Mouse (Mus musculus): ENCODE data around the gene Cd5l. TPM values are rescaled to one million over a fixed set of nuclear protein-coding genes. Genes with fewer than 3 reads are reported as not detected.
"Not testable (repeated sequence)": the region's sequence is repeated elsewhere in the genome, so short reads cannot be mapped to it uniquely, and the experiment has no call there.

The Cd5l gene
- total RNA-seq (2017): 0.29 and 0.37 TPM in 2 replicates

- no peak for ATAC-seq (replicated peaks; ENCODE audit: low read depth, poor library complexity, severe bottlenecking)
Observed at GRCm38 (mm10) chr3:87357581-87357980, at the start of gene Cd5l. TSS of gene Cd5l (plus strand) at chr3:87357881.

DNA sequence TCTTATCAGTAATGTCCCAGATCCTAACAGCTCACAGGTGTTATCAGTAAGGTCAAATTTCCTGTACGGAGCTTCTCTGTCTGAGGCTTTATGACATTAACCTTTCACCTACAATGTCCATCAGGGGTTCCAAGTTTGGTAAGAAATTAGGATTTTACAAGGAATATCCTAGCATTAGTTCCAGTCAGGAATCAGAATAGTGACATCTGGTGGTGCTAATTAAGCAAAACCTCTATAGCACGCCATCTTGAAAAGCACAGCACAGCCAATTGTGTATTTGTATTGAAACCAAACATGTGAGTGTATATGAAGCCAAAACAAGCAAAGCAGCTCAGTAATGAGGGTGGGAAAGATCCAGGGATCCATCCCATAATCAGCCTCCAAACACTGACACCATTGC is 47.8 kb upstream of the Cd5l start:
- ATAC-seq (replicated peaks; ENCODE audit: low read depth, poor library complexity, severe bottlenecking): no peak

GRCm38 (mm10) chr3:87322557-87322956 is 35.1 kb upstream of the Cd5l start:
- ATAC-seq (replicated peaks; ENCODE audit: low read depth, poor library complexity, severe bottlenecking): 0 out of 2 replicates have a peak, but pooled peaks have one; percentile 39

DNA sequence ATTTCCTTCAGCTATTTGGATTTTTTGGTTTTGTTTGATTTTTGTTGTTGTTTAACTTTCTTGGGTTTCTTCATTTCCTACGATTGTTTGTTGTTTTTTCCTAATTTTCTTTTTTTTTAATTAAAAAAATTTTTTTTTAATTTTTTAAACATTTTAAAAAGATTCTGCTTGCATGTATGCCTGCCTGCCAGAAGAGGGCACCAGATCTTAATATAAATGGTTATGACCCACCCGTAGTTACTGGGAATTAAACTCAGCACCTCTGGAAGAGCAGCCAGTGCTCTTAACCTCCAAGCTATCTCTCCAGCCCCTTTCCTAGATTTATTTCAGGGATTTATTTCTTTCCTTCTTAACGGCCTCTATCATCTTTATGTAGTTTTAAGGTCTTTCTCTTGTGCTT is 33.9 kb upstream of the Cd5l start:
- ATAC-seq (replicated peaks; ENCODE audit: low read depth, poor library complexity, severe bottlenecking): no peak

DNA sequence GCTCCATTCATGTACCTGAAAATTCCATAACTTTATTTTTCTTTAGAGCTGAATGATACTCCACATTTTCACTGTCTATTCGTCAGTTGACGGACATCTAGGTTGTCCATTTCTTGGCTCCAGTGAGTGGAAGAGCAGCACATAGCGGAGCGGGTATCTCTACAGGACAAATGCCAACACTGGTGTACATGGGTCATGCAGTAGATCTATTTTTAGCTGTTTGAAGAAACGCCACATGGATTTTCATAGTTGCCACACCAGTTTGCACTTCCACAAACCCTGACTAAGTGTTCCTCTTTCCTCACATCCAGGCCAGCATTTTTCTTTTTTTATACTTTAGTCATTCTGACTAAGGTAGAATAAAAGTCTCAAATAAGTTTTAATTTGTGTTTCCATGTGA is 19.8 kb upstream of the Cd5l start:
- ATAC-seq (replicated peaks; ENCODE audit: low read depth, poor library complexity, severe bottlenecking): no peak

DNA sequence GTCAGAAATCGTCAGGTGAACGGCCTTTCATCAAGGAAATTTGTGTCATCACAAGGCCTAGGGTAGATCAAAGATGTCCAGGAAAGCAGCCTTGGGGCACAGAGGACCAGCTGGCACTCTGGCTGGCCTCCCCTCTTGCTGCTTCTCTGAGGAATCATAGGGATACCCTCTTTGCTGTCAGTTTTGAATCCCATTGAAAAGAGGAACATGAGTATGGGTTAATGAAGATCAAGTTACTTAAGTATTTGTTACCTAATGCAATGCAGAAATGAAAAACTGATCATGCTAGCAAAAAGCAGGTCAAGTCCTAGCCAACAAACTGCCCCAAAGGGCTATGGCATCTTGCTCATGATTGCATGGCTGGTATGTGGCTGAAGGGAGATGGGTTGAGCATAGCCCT is 6.7 kb upstream of the Cd5l start:
- ATAC-seq (replicated peaks; ENCODE audit: low read depth, poor library complexity, severe bottlenecking): not testable (repeated sequence)

DNA sequence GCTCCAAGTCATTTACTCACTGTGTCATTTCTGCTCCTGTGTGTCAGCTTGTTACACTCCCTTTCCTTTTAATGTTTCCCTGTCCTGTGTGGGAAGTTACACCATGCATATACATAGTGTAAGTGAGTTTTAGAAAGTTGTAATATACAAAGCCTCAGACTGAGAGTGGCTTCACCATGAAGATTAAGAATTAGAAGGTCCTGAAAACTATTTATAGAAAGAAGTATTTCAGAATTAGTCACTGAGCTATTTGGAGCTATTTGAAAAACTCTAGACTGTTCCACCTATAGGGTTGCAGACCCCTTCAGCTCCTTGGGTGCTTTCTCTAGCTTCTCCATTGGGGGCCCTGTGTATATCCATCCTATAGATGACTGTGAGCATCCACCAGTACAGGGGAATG is 1.5 kb downstream of the Cd5l start:
- ATAC-seq (replicated peaks; ENCODE audit: low read depth, poor library complexity, severe bottlenecking): no peak

GRCm38 (mm10) chr3:87360466-87360865 is 2.8 kb downstream of the Cd5l start:
- no peak for ATAC-seq (replicated peaks; ENCODE audit: low read depth, poor library complexity, severe bottlenecking)

- ATAC-seq (replicated peaks; ENCODE audit: low read depth, poor library complexity, severe bottlenecking): no peak
Observed at GRCm38 (mm10) chr3:87365691-87366090, 8.0 kb downstream of the Cd5l start.

GRCm38 (mm10) chr3:87367511-87367910 is 9.8 kb downstream of the Cd5l start:
- no peak for ATAC-seq (replicated peaks; ENCODE audit: low read depth, poor library complexity, severe bottlenecking)

- ATAC-seq (replicated peaks; ENCODE audit: low read depth, poor library complexity, severe bottlenecking): peak; percentile 56; the same call in 1 of the 2 replicates
Observed at GRCm38 (mm10) chr3:87369181-87369580, 11.5 kb downstream of the Cd5l start.

DNA sequence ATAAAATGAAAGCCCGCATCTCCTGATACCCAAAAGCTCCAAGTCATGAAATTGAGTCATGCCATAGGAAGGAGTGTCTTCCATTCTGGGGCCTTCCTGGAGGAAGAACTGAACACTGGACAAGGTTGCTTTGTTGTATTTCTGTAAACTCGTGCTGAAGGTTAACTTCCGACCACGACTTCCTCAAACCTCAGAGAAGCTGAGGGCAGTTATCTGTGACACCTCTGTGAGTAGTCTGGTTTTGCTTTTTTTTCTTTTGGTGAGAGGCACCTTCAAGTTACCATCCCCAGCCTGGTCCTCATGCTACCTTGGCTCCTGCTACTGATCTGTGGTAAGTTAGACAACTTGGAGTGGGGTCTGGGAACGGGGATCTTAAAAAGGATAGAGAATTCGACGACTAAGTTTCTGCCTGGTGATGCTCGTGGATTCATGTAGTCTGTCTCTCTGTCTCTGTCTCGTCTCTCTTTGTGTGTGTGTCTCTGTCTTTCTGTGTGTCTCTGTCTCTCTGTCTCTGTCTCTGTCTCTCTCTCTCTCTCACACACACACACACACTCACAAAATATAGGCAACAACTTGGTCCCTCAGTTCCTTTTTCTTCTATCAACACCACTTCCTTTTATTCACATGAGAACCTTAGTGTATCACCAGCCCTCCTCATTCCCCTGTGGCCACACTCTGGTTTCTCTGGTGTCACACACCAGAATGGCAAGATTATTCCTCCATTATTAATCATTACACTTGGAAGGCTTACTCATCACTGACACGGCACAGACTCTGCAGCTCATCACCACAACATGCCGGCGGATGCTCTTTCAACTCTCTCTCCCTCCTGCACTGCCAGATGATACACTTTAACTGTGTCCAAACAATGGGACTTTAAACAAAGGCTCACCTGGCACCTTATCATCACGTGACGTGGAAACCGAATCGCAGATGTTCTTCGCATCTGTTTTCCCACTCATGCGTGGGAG is 18.8 kb downstream of the Cd5l start, which contains the start of gene Fcrl1:
TSS of gene Fcrl1 (plus strand) at position 193 of the 971 bp plus-strand sequence.
- ATAC-seq (replicated peaks; ENCODE audit: low read depth, poor library complexity, severe bottlenecking): peak; percentile 90

DNA sequence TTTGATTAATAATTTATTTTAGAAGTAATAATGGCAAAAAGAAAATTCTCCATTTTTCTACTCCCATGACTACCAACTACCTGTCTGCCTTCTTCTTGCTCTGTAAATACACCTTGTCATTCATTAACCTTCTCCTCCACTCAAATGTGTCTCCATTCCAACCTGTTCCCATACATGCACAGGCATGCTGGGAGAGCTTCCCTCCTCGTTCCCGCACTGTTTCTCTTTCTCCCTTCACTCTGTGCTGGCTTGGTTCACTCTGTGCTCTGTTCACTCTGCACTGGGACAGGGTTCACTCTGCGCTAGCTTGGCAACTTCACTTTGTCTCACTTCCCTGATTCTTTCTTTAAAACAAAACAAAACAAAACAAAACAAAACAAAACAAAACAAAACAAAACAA is 19.5 kb downstream of the Cd5l start:
- ATAC-seq (replicated peaks; ENCODE audit: low read depth, poor library complexity, severe bottlenecking): no peak

GRCm38 (mm10) chr3:87377719-87378118 is 20.0 kb downstream of the Cd5l start:
- ATAC-seq (replicated peaks; ENCODE audit: low read depth, poor library complexity, severe bottlenecking): no peak

DNA sequence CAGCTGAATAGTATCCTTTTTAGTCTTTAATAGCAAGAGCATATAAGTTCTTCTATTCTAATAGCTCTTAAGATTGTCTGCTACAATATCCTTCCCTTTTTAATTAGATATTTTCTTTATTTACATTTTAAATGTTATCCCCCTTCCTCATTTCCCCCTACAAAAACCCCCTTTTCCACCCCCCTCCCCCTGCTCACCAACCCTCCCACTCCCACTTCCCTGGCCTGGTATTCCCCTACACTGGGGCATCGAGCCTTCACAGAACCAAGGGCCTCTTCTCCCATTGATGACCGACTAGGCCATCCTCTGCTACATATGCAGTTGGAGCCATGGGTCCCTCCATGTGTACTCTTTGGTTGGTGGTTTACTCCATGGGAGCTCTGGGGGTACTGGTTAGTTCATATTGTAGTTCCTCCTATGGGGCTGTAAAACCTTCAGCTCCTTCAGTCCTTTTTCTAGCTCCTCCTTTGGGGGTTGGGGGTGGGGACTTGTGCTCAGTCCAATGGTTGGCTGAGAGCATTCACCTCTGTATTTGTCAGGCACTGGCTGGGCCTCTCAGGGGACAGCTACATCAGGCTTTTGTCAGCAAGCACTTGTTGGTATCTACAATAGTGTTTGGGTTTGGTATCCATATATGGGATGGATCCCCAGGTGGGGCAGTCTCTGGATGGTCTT is 22.1 kb downstream of the Cd5l start:
- ATAC-seq (replicated peaks; ENCODE audit: low read depth, poor library complexity, severe bottlenecking): not testable (repeated sequence)

- peak; percentile 29; the same call in 1 of the 2 replicates for ATAC-seq (replicated peaks; ENCODE audit: low read depth, poor library complexity, severe bottlenecking)
Observed at GRCm38 (mm10) chr3:87381806-87382712, 24.4 kb downstream of the Cd5l start.

DNA sequence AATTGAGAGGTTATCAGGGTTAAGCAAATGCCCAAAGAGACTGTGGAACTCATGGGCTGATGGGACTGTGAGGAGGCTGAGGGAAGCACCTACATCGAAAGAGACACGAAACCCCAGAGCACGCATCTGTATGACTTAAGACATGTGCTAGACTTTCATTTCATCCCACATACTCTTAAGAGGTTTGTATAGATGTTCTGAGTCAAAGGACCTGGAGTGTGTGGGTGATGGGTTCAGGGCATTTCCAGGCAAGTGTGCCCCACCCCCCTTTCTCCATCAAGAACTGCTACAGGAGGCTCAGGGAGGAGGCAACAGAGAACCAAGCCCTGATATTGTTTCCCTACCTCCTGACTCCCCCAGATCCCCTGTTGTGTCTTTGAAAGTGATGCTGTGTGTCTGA is 25.6 kb downstream of the Cd5l start:
- ATAC-seq (replicated peaks; ENCODE audit: low read depth, poor library complexity, severe bottlenecking): no peak

DNA sequence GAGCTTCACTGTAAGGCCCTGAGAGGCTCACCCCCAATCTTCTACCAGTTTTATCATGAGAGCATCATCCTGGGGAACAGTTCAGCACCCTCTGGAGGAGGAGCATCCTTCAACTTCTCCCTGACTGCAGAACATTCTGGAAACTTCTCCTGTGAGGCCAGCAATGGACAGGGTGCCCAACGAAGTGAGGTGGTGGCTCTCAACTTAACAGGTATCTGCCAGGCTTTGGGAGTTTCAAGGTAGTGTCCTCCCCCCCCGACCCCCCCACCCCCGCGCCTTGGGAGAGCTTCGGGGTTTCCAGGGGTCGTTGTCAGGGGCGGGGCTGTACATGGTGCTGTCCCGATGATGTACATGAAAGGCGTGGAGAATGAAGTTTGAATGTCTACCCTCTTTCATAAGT is 27.4 kb downstream of the Cd5l start:
- ATAC-seq (replicated peaks; ENCODE audit: low read depth, poor library complexity, severe bottlenecking): no peak

- no peak for ATAC-seq (replicated peaks; ENCODE audit: low read depth, poor library complexity, severe bottlenecking)
Observed at GRCm38 (mm10) chr3:87390935-87391334, 33.3 kb downstream of the Cd5l start.

DNA sequence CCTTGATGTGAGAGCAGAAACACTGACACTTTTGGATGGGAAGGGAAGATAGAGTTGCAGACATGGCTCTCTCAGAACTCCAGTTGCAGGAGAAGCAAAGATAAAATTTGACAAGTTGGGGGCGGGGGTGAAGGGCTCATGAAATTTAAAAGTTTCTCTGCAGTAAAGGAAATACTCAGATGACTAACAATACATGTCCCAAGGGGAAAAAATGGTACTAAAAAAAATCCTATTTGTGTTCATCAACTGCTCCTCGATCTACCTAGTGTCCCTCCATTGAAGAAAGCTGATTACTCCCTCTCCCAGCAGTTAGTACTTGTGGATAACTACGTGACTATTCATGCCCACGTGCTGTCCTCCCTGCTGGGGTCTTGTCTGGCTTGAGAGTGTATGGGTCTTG is 41.1 kb downstream of the Cd5l start:
- ATAC-seq (replicated peaks; ENCODE audit: low read depth, poor library complexity, severe bottlenecking): no peak

All from common myeloid progenitor, adult 5-6 weeks (primary cell).